Mouse (Mus musculus): ENCODE data around the gene Clip4. TPM values are rescaled to one million over a fixed set of nuclear protein-coding genes. Genes with fewer than 3 reads are reported as not detected.
A peak's percentile ranks its signal among the peaks of the same experiment; 100 is the strongest.

Gene Clip4
- polyA plus RNA-seq, 1 experiment from 2014 or later: 6.3 TPM

- Histone ChIP-seq H3K4me3 (ENCODE audit: low read depth, low read length) (no peak overlapping the region), H3K9ac (ENCODE audit: low read depth, low read length) (no peak overlapping the region), H3K27ac (ENCODE audit: low read depth, low read length) (no peak overlapping the region), H3K4me1 (replicated peaks; ENCODE audit: control insufficient read depth, insufficient read depth, low read length) (no peaks in the 10 kb centered on the region; the same call in 1 of the 2 replicates), H3K9me3 (ENCODE audit: control insufficient read depth, low read length) (no peaks in the 10 kb centered on the region), H3K36me3 (ENCODE audit: control insufficient read depth, insufficient read depth, low read length) (no peaks in the 10 kb centered on the region), H3K27me3 (ENCODE audit: control insufficient read depth, insufficient read depth, low read length) (no peaks in the 10 kb centered on the region), H3K4me2 (replicated peaks; ENCODE audit: low read depth, low read length) (no peak overlapping the region)
- WGBS: 87% methylated on average over 4 of the region's 4 CpGs
- ATAC-seq (ENCODE audit: low FRiP score) (no peak), DNase-seq (ENCODE audit: low spot score) (no peak)
Measured at GRCm38 (mm10) chr17:71780945-71781344, 12.7 kb downstream of the Clip4 start.

- Histone ChIP-seq H3K4me1 (replicated peaks; ENCODE audit: control insufficient read depth, insufficient read depth, low read length) (no peaks in the 10 kb centered on the region; the same call in 1 of the 2 replicates), H3K9ac (ENCODE audit: low read depth, low read length) (peak overlapping the region; percentile 81), H3K27me3 (ENCODE audit: control insufficient read depth, insufficient read depth, low read length) (no peaks in the 10 kb centered on the region), H3K27ac (ENCODE audit: low read depth, low read length) (peak overlapping the region; percentile 20; the same call in 1 of the 2 replicates), H3K36me3 (ENCODE audit: control insufficient read depth, insufficient read depth, low read length) (no peaks in the 10 kb centered on the region), H3K4me2 (replicated peaks; ENCODE audit: low read depth, low read length) (peak overlapping the region; percentile 86), H3K4me3 (ENCODE audit: low read depth, low read length) (peak overlapping the region; percentile 74), H3K9me3 (ENCODE audit: control insufficient read depth, low read length) (no peaks in the 10 kb centered on the region)
- 0% methylated on average over 3 of the region's 29 CpGs for WGBS
- ATAC-seq (ENCODE audit: low FRiP score) (peak; percentile 88), DNase-seq (ENCODE audit: low spot score) (peak; percentile 63)
Measured at GRCm38 (mm10) chr17:71782242-71782698, 14.0 kb downstream of the Clip4 start.

- Histone ChIP-seq H3K4me3 (ENCODE audit: low read depth, low read length) (peak overlapping the region; percentile 74), H3K4me2 (replicated peaks; ENCODE audit: low read depth, low read length) (peak overlapping the region; percentile 86), H3K36me3 (ENCODE audit: control insufficient read depth, insufficient read depth, low read length) (no peaks in the 10 kb centered on the region), H3K9me3 (ENCODE audit: control insufficient read depth, low read length) (no peaks in the 10 kb centered on the region), H3K9ac (ENCODE audit: low read depth, low read length) (peak overlapping the region; percentile 81), H3K27ac (ENCODE audit: low read depth, low read length) (peak overlapping the region; percentile 20; the same call in 1 of the 2 replicates), H3K27me3 (ENCODE audit: control insufficient read depth, insufficient read depth, low read length) (no peaks in the 10 kb centered on the region), H3K4me1 (replicated peaks; ENCODE audit: control insufficient read depth, insufficient read depth, low read length) (no peaks in the 10 kb centered on the region; the same call in 1 of the 2 replicates)
- ATAC-seq (ENCODE audit: low FRiP score) (peak; percentile 77), DNase-seq (ENCODE audit: low spot score) (peak; percentile 65)
- under 1% methylated on average over 41 of the region's 59 CpGs for WGBS
Measured at GRCm38 (mm10) chr17:71782699-71783365, 14.6 kb downstream of the Clip4 start.

GRCm38 (mm10) chr17:71783366-71783735, 15.1 kb downstream of the Clip4 start:
- peak overlapping the region; percentile 81 for H3K9ac ChIP-seq (ENCODE audit: low read depth, low read length)
- H3K4me1 ChIP-seq (replicated peaks; ENCODE audit: control insufficient read depth, insufficient read depth, low read length): no peaks in the 10 kb centered on the region; the same call in 1 of the 2 replicates
- no peaks in the 10 kb centered on the region for H3K36me3 ChIP-seq (ENCODE audit: control insufficient read depth, insufficient read depth, low read length)
- no peak for ATAC-seq (ENCODE audit: low FRiP score)
- H3K4me3 ChIP-seq (ENCODE audit: low read depth, low read length): peak overlapping the region; percentile 74
- H3K9me3 ChIP-seq (ENCODE audit: control insufficient read depth, low read length): no peaks in the 10 kb centered on the region
- WGBS: 9% methylated on average over 10 of the region's 10 CpGs
- no peak overlapping the region for H3K27ac ChIP-seq (ENCODE audit: low read depth, low read length)
- peak overlapping the region; percentile 86 for H3K4me2 ChIP-seq (replicated peaks; ENCODE audit: low read depth, low read length)
- DNase-seq (ENCODE audit: low spot score): no peak
- no peaks in the 10 kb centered on the region for H3K27me3 ChIP-seq (ENCODE audit: control insufficient read depth, insufficient read depth, low read length)

GRCm38 (mm10) chr17:71786456-71786855, 18.2 kb downstream of the Clip4 start:
- H3K36me3 ChIP-seq (ENCODE audit: control insufficient read depth, insufficient read depth, low read length): no peaks in the 10 kb centered on the region
- H3K27me3 ChIP-seq (ENCODE audit: control insufficient read depth, insufficient read depth, low read length): no peaks in the 10 kb centered on the region
- no peaks in the 10 kb centered on the region for H3K9me3 ChIP-seq (ENCODE audit: control insufficient read depth, low read length)
- DNase-seq (ENCODE audit: low spot score) (no peak), ATAC-seq (ENCODE audit: low FRiP score) (no peak)
- H3K9ac ChIP-seq (ENCODE audit: low read depth, low read length): no peak overlapping the region
- no peaks in the 10 kb centered on the region; the same call in 1 of the 2 replicates for H3K4me1 ChIP-seq (replicated peaks; ENCODE audit: control insufficient read depth, insufficient read depth, low read length)
- H3K4me3 ChIP-seq (ENCODE audit: low read depth, low read length): no peak overlapping the region
- no peak overlapping the region for H3K4me2 ChIP-seq (replicated peaks; ENCODE audit: low read depth, low read length)
- H3K27ac ChIP-seq (ENCODE audit: low read depth, low read length): no peak overlapping the region

- no peaks in the 10 kb centered on the region for H3K36me3 ChIP-seq (ENCODE audit: control insufficient read depth, insufficient read depth, low read length)
- ATAC-seq (ENCODE audit: low FRiP score) (no peak), DNase-seq (ENCODE audit: low spot score) (no peak)
- H3K27me3 ChIP-seq (ENCODE audit: control insufficient read depth, insufficient read depth, low read length): no peaks in the 10 kb centered on the region
- 88% methylated on average over 4 of the region's 4 CpGs for WGBS
- H3K9me3 ChIP-seq (ENCODE audit: control insufficient read depth, low read length): no peaks in the 10 kb centered on the region
- H3K4me3 ChIP-seq (ENCODE audit: low read depth, low read length): no peak overlapping the region
- H3K4me2 ChIP-seq (replicated peaks; ENCODE audit: low read depth, low read length): no peak overlapping the region
- H3K4me1 ChIP-seq (replicated peaks; ENCODE audit: control insufficient read depth, insufficient read depth, low read length): no peaks in the 10 kb centered on the region
- no peak overlapping the region for H3K27ac ChIP-seq (ENCODE audit: low read depth, low read length)
- H3K9ac ChIP-seq (ENCODE audit: low read depth, low read length): no peak overlapping the region
Measured at GRCm38 (mm10) chr17:71791109-71791508, 22.8 kb downstream of the Clip4 start.

GRCm38 (mm10) chr17:71791622-71792021, 23.3 kb downstream of the Clip4 start:
- H3K4me1 ChIP-seq (replicated peaks; ENCODE audit: control insufficient read depth, insufficient read depth, low read length): no peaks in the 10 kb centered on the region
- ATAC-seq (ENCODE audit: low FRiP score): no peak
- no peaks in the 10 kb centered on the region for H3K27me3 ChIP-seq (ENCODE audit: control insufficient read depth, insufficient read depth, low read length)
- H3K4me2 ChIP-seq (replicated peaks; ENCODE audit: low read depth, low read length): no peak overlapping the region
- no peaks in the 10 kb centered on the region for H3K9me3 ChIP-seq (ENCODE audit: control insufficient read depth, low read length)
- DNase-seq (ENCODE audit: low spot score): no peak
- no peak overlapping the region for H3K9ac ChIP-seq (ENCODE audit: low read depth, low read length)
- no peak overlapping the region for H3K27ac ChIP-seq (ENCODE audit: low read depth, low read length)
- 87% methylated on average over 4 of the region's 4 CpGs for WGBS
- no peaks in the 10 kb centered on the region for H3K36me3 ChIP-seq (ENCODE audit: control insufficient read depth, insufficient read depth, low read length)
- no peak overlapping the region for H3K4me3 ChIP-seq (ENCODE audit: low read depth, low read length)

- H3K36me3 ChIP-seq (ENCODE audit: control insufficient read depth, insufficient read depth, low read length): no peaks in the 10 kb centered on the region
- H3K4me3 ChIP-seq (ENCODE audit: low read depth, low read length): no peak overlapping the region
- ATAC-seq (ENCODE audit: low FRiP score): no peak
- H3K4me1 ChIP-seq (replicated peaks; ENCODE audit: control insufficient read depth, insufficient read depth, low read length): no peaks in the 10 kb centered on the region
- no peak overlapping the region for H3K27ac ChIP-seq (ENCODE audit: low read depth, low read length)
- no peak overlapping the region for H3K4me2 ChIP-seq (replicated peaks; ENCODE audit: low read depth, low read length)
- DNase-seq (ENCODE audit: low spot score): no peak
- 81% methylated on average over 15 of the region's 15 CpGs for WGBS
- no peaks in the 10 kb centered on the region for H3K9me3 ChIP-seq (ENCODE audit: control insufficient read depth, low read length)
- H3K27me3 ChIP-seq (ENCODE audit: control insufficient read depth, insufficient read depth, low read length): no peaks in the 10 kb centered on the region
- H3K9ac ChIP-seq (ENCODE audit: low read depth, low read length): no peak overlapping the region
Measured at GRCm38 (mm10) chr17:71795521-71796205, 27.4 kb downstream of the Clip4 start.

GRCm38 (mm10) chr17:71803456-71803855, 35.2 kb downstream of the Clip4 start:
- no peak overlapping the region for H3K4me3 ChIP-seq (ENCODE audit: low read depth, low read length)
- no peak overlapping the region for H3K9ac ChIP-seq (ENCODE audit: low read depth, low read length)
- no peaks in the 10 kb centered on the region for H3K27me3 ChIP-seq (ENCODE audit: control insufficient read depth, insufficient read depth, low read length)
- no peaks in the 10 kb centered on the region for H3K4me1 ChIP-seq (replicated peaks; ENCODE audit: control insufficient read depth, insufficient read depth, low read length)
- H3K4me2 ChIP-seq (replicated peaks; ENCODE audit: low read depth, low read length): no peak overlapping the region
- H3K9me3 ChIP-seq (ENCODE audit: control insufficient read depth, low read length): no peaks in the 10 kb centered on the region
- H3K36me3 ChIP-seq (ENCODE audit: control insufficient read depth, insufficient read depth, low read length): no peaks in the 10 kb centered on the region
- WGBS: 84% methylated on average over 6 of the region's 6 CpGs
- ATAC-seq (ENCODE audit: low FRiP score) (no peak), DNase-seq (ENCODE audit: low spot score) (no peak)
- no peak overlapping the region for H3K27ac ChIP-seq (ENCODE audit: low read depth, low read length)

Measured in hindbrain, embryonic 11.5 days (tissue).